Mouse (Mus musculus) MEL (cell line): Measurements from ENCODE around the gene 0610009B22Rik.
A peak's percentile ranks its signal among the peaks of the same experiment; 100 is the strongest.

Experiments
- CTCF ChIP-seq, 3 experiments: IDR thresholded peaks in 2 of 3; conservative IDR thresholded peaks in 1 of 3; 2 replicates each; pipeline ENCODE4 v1.5.1; 2011 to 2012; ENCODE audit warnings: low read length in 3 of 3, low read depth in 2 of 3, mild to moderate bottlenecking in 2 of 3, improper control_type of control experiment in 1 of 3, inconsistent platforms in 1 of 3, mixed read lengths in 1 of 3, moderate library complexity in 1 of 3; ENCODE audit not compliant: control insufficient read depth in 1 of 3, insufficient read depth in 1 of 3, poor library complexity in 1 of 3, severe bottlenecking in 1 of 3
- EP300 ChIP-seq, 2 experiments: IDR thresholded peaks; 2 replicates each; pipeline ENCODE4 v1.6.1; 2011; ENCODE audit warnings: improper control_type of control experiment in 2 of 2, low read length in 2 of 2, low read depth in 1 of 2, mild to moderate bottlenecking in 1 of 2
- GATA1 ChIP-seq: IDR thresholded peaks from 2 replicates; pipeline ENCODE4 v1.6.1; 2011; ENCODE audit warnings: low read depth, low read length, improper control_type of control experiment
- JUND ChIP-seq: IDR thresholded peaks from 2 replicates; pipeline ENCODE4 v1.6.1; 2011; ENCODE audit warnings: low read depth, mild to moderate bottlenecking, improper control_type of control experiment, low read length
- MAX ChIP-seq: IDR thresholded peaks from 2 replicates; pipeline ENCODE4 v1.6.1; 2011; ENCODE audit warnings: low read length, improper control_type of control experiment
- MAZ ChIP-seq: IDR thresholded peaks from 2 replicates; pipeline ENCODE4 v1.6.1; 2012; ENCODE audit warnings: low read depth, mild to moderate bottlenecking, inconsistent platforms, low read length, improper control_type of control experiment
- MXI1 ChIP-seq: IDR thresholded peaks from 2 replicates; pipeline ENCODE4 v1.6.1; 2011; ENCODE audit warnings: mild to moderate bottlenecking, low read depth, low read length, improper control_type of control experiment
- POLR2A ChIP-seq, 2 experiments: IDR thresholded peaks; 2 replicates each; pipeline ENCODE4 v1.6.1; 2011 to 2012; ENCODE audit warnings: low read length in 2 of 2, mild to moderate bottlenecking in 2 of 2, control low read depth in 1 of 2, improper control_type of control experiment in 1 of 2, low read depth in 1 of 2, moderate library complexity in 1 of 2; ENCODE audit not compliant: control insufficient read depth in 1 of 2, insufficient read depth in 1 of 2, poor library complexity in 1 of 2
- SMC3 ChIP-seq: IDR thresholded peaks from 2 replicates; pipeline ENCODE4 v1.6.1; 2011; ENCODE audit warnings: low read depth, low read length, improper control_type of control experiment
- TBP ChIP-seq: IDR thresholded peaks from 2 replicates; pipeline ENCODE4 v1.8.0; 2011; ENCODE audit warnings: low read depth, low read length, improper control_type of control experiment
- UBTF ChIP-seq: IDR thresholded peaks from 2 replicates; pipeline ENCODE4 v1.6.1; 2012; ENCODE audit warnings: low read depth, mild to moderate bottlenecking, inconsistent platforms, low read length, improper control_type of control experiment, moderate library complexity, borderline replicate concordance; ENCODE audit not compliant: insufficient read depth
- ZMIZ1 ChIP-seq: IDR thresholded peaks from 2 replicates; pipeline ENCODE4 v1.6.1; 2012; ENCODE audit warnings: low read depth, mild to moderate bottlenecking, inconsistent platforms, low read length, improper control_type of control experiment, moderate library complexity

DNA sequence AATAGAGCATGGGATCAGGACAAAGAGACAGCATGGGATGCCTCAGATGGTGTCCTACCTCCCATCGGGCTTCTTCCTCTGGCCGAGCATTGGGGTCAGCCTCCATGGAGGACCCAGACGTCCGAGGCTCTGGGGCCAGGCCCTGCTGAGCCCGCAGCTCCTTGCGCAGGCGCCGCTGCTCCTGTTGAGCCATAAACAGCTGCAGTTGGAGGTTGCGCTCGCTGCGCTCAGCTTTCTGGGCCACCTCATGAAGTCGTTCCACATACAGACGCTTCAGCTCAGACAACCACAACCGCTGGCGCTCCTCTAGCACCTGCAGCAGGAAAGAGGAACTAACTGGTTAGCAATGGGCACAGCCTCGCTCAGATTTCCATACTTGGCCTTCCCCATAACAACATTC is 44.5 kb downstream of the 0610009B22Rik start:
- TF ChIP-seq GATA1: no peak
- TF ChIP-seq MXI1: no peak
- no peak for TF ChIP-seq MAX
- TF ChIP-seq CTCF (IDR thresholded peaks at IDR 0.05 in 2 of 3, conservative IDR thresholded peaks at IDR 0.05 in 1 of 3; ENCODE audit: control insufficient read depth in 1 of 3, insufficient read depth in 1 of 3, low read depth in 2 of 3, low read length in 3 of 3, poor library complexity in 1 of 3, severe bottlenecking in 1 of 3): no peak
- TF ChIP-seq MAZ: no peak; the same call in 1 of the 2 replicates
- TF ChIP-seq TBP: peak; percentile 65
- TF ChIP-seq EP300 (IDR thresholded peaks at IDR 0.05; ENCODE audit: low read depth in 1 of 2, low read length in 2 of 2): peak in 1 of 2 experiments; percentile 38; a peak in 1 of 4 replicates
- TF ChIP-seq POLR2A (IDR thresholded peaks at IDR 0.05; ENCODE audit: control insufficient read depth in 1 of 2, insufficient read depth in 1 of 2, low read depth in 1 of 2, low read length in 2 of 2, poor library complexity in 1 of 2): no peak
- no peak for TF ChIP-seq ZMIZ1
- TF ChIP-seq SMC3: no peak
- TF ChIP-seq UBTF: 0 out of 2 replicates have a peak, but pooled peaks have one; percentile 53
- TF ChIP-seq JUND: no peak
